Mouse (Mus musculus): ENCODE measurements at regions not wholly inside any gene's neighbourhood (a gene's known extent, or its start where the extent isn't known, plus 50 kb on each side); places are given as distances from the start of the nearest gene placed in this dataset.

- ATAC-seq (ENCODE audit: insufficient number of reproducible peaks, low FRiP score, low TSS enrichment): no peak
Measured at GRCm38 (mm10) chr7:117226294-117226693, 154.5 kb upstream of the Xylt1 start.

- no peak for ATAC-seq (ENCODE audit: insufficient number of reproducible peaks, low FRiP score, low TSS enrichment)
Measured at GRCm38 (mm10) chr7:117229619-117230018, 151.2 kb upstream of the Xylt1 start.

- no peak for ATAC-seq (ENCODE audit: insufficient number of reproducible peaks, low FRiP score, low TSS enrichment)
Measured at GRCm38 (mm10) chr7:117256819-117257218, 124.0 kb upstream of the Xylt1 start.

- no peak for ATAC-seq (ENCODE audit: insufficient number of reproducible peaks, low FRiP score, low TSS enrichment)
Measured at GRCm38 (mm10) chr7:117258557-117258956, 122.2 kb upstream of the Xylt1 start.

GRCm38 (mm10) chr7:117259151-117259550, 121.6 kb upstream of the Xylt1 start:
- no peak for ATAC-seq (ENCODE audit: insufficient number of reproducible peaks, low FRiP score, low TSS enrichment)

GRCm38 (mm10) chr7:117259674-117260294, 121.0 kb upstream of the Xylt1 start:
- ATAC-seq (ENCODE audit: insufficient number of reproducible peaks, low FRiP score, low TSS enrichment): no peak

GRCm38 (mm10) chr7:117260596-117260995, 120.2 kb upstream of the Xylt1 start:
- ATAC-seq (ENCODE audit: insufficient number of reproducible peaks, low FRiP score, low TSS enrichment): no peak

- no peak for ATAC-seq (ENCODE audit: insufficient number of reproducible peaks, low FRiP score, low TSS enrichment)
Measured at GRCm38 (mm10) chr7:117263126-117263525, 117.7 kb upstream of the Xylt1 start.

- ATAC-seq (ENCODE audit: insufficient number of reproducible peaks, low FRiP score, low TSS enrichment): no peak
Measured at GRCm38 (mm10) chr7:117264341-117264740, 116.4 kb upstream of the Xylt1 start.

- no peak for ATAC-seq (ENCODE audit: insufficient number of reproducible peaks, low FRiP score, low TSS enrichment)
Measured at GRCm38 (mm10) chr7:117268096-117268495, 112.7 kb upstream of the Xylt1 start.

GRCm38 (mm10) chr7:117269263-117269897, 111.4 kb upstream of the Xylt1 start:
- no peak for ATAC-seq (ENCODE audit: insufficient number of reproducible peaks, low FRiP score, low TSS enrichment)

- ATAC-seq (ENCODE audit: insufficient number of reproducible peaks, low FRiP score, low TSS enrichment): no peak
Measured at GRCm38 (mm10) chr7:117278388-117278961, 102.3 kb upstream of the Xylt1 start.

GRCm38 (mm10) chr7:117282194-117282593, 98.6 kb upstream of the Xylt1 start:
- ATAC-seq (ENCODE audit: insufficient number of reproducible peaks, low FRiP score, low TSS enrichment): no peak

GRCm38 (mm10) chr7:117285206-117285605, 95.6 kb upstream of the Xylt1 start:
- no peak for ATAC-seq (ENCODE audit: insufficient number of reproducible peaks, low FRiP score, low TSS enrichment)

GRCm38 (mm10) chr7:117285985-117286384, 94.8 kb upstream of the Xylt1 start:
- ATAC-seq (ENCODE audit: insufficient number of reproducible peaks, low FRiP score, low TSS enrichment): no peak

GRCm38 (mm10) chr7:117303705-117304104, 77.1 kb upstream of the Xylt1 start:
- no peak for ATAC-seq (ENCODE audit: insufficient number of reproducible peaks, low FRiP score, low TSS enrichment)

GRCm38 (mm10) chr7:117310586-117311200, 70.1 kb upstream of the Xylt1 start:
- no peak for ATAC-seq (ENCODE audit: insufficient number of reproducible peaks, low FRiP score, low TSS enrichment)

GRCm38 (mm10) chr7:117311316-117311715, 69.5 kb upstream of the Xylt1 start:
- no peak for ATAC-seq (ENCODE audit: insufficient number of reproducible peaks, low FRiP score, low TSS enrichment)

GRCm38 (mm10) chr7:117316126-117316805, 64.5 kb upstream of the Xylt1 start:
- ATAC-seq (ENCODE audit: insufficient number of reproducible peaks, low FRiP score, low TSS enrichment): no peak

- no peak; the same call in 1 of the 2 replicates for ATAC-seq (ENCODE audit: insufficient number of reproducible peaks, low FRiP score, low TSS enrichment)
Measured at GRCm38 (mm10) chr7:117317362-117317761, 63.4 kb upstream of the Xylt1 start.

- ATAC-seq (ENCODE audit: insufficient number of reproducible peaks, low FRiP score, low TSS enrichment): no peak
Measured at GRCm38 (mm10) chr7:117320552-117320951, 60.2 kb upstream of the Xylt1 start.
